Mouse (Mus musculus) forebrain, embryonic 11.5 days (tissue): ENCODE data around the gene Gm28048. TPM values are rescaled to one million over a fixed set of nuclear protein-coding genes. Genes with fewer than 3 reads are reported as not detected.

Experiments
- ATAC-seq: fragments of 200-750 bp; cut with Nextera tagmentation; replicated peaks from 2 replicates; pipeline ENCODE4 v1.8.0; 2017; ENCODE audit warnings: moderate TSS enrichment; ENCODE audit not compliant: low FRiP score
- DNase-seq: peaks from one replicate; pipeline ENCODE4 v3.0.0-alpha.2; 2017; ENCODE audit warnings: low spot score
- H3K27ac ChIP-seq: fragments of 300-500 bp; sonication (generic); 2 replicates; pipeline ENCODE4 v1.5.1; 2014; ENCODE audit warnings: low read depth, low read length
- H3K27me3 ChIP-seq: fragments of 300-500 bp; sonication (generic); 2 replicates; pipeline ENCODE4 v1.6.1; 2014; ENCODE audit warnings: mild to moderate bottlenecking, low read length, mixed read lengths; ENCODE audit not compliant: control insufficient read depth, insufficient read depth
- H3K36me3 ChIP-seq: fragments of 300-500 bp; sonication (generic); 2 replicates; pipeline ENCODE4 v1.6.1; 2014; ENCODE audit warnings: mild to moderate bottlenecking, low read length, moderate library complexity, mixed read lengths; ENCODE audit not compliant: control insufficient read depth, insufficient read depth
- H3K4me1 ChIP-seq: fragments of 300-500 bp; sonication (generic); replicated peaks from 2 replicates; pipeline ENCODE4 v1.6.1; 2014; ENCODE audit warnings: low read length, mixed read lengths; ENCODE audit not compliant: control insufficient read depth, insufficient read depth
- H3K4me2 ChIP-seq: fragments of 300-500 bp; sonication (generic); 2 replicates; pipeline ENCODE4 v1.6.1; 2014; ENCODE audit warnings: low read depth, mild to moderate bottlenecking, low read length, moderate library complexity, mixed read lengths; ENCODE audit not compliant: severe bottlenecking
- H3K4me3 ChIP-seq: fragments of 300-500 bp; sonication (generic); 2 replicates; pipeline ENCODE4 v1.5.1; 2014; ENCODE audit warnings: low read depth, low read length
- H3K9ac ChIP-seq: fragments of 300-500 bp; sonication (generic); 2 replicates; pipeline ENCODE4 v1.6.1; 2014; ENCODE audit warnings: low read length
- H3K9me3 ChIP-seq: fragments of 300-500 bp; sonication (generic); 2 replicates; pipeline ENCODE4 v1.6.1; 2016; ENCODE audit warnings: low read length, mixed read lengths; ENCODE audit not compliant: control insufficient read depth
- WGBS: fragments of 180-500 bp; shearing (Covaris S2); extraction: QIAGEN DNeasy Blood & Tissue Kit; methylation state at CpG from one replicate; pipeline ENCODE4 v1.1.7; 2014; 5-methylcytosine and 5-hydroxymethylcytosine counted together
- polyA plus RNA-seq: library from polyadenylated mRNA; unstranded; fragments of >200 nt; fragmentation: Nextera tagmentation; extraction: Ambion mirVana; gene quantifications from 2 replicates; pipeline ENCODE4 v1.2.1, GENCODE M21; 2014

Gm28048 gene
- 5.8 and 6.4 TPM in 2 replicates for polyA plus RNA-seq

DNA sequence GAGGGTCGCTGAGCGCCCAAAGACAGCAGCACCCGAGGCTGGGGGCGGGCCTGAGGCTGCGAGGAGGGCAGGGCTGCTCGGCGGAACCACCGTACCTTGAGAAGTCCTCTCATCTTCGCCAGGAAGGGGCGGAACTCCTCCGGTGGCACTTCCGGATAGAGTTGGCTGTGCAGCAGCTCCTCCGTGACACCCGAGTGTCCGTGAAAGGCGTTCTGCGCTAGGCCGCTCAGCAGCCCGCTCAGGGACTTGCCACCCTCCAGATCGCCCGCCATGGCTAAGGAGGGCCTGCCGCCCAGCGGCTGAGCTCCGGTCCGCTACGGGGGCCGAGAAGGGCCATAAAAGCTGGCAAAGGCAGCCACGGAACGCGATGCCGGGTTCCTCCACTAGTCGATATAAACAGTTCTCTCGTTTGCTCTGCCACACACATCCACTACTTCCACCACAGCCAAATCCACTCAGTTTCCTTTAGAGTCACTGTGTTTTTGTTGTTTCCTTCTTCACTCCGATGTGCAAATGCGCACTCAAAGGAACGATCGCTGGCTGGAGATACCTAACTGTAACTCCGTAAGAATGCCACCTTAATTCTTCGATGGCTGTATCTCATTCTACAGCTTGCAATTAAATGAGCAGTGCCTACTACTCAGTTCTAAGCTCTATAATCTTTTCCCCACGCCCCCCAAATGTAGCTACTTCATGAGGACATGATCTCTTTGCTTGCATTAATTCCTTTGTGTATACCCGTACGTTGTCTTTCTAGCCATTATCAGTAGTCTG is at the start of gene Gm28048, which contains the start of gene Commd1:
Gm28048 (minus strand) TSS at position 107 of the 774 bp plus-strand sequence.
Commd1 (minus strand) TSS at position 399 of the 774 bp plus-strand sequence.
- Histone ChIP-seq H3K36me3 (no peaks in the 10 kb centered on the region), H3K4me1 (0 out of 2 replicates have a peak, but pooled peaks cover 2% of the 10 kb centered on the region), H3K27me3 (no peaks in the 10 kb centered on the region), H3K9ac (peak within 1 kb of the TSS; percentile 74), H3K4me2 (peak within 1 kb of the TSS; percentile 58), H3K4me3 (peak within 1 kb of the TSS; percentile 67), H3K27ac (peak within 1 kb of the TSS; percentile 96), H3K9me3 (no peaks in the 10 kb centered on the region)
- DNase-seq (peak; percentile 97), ATAC-seq (peak; percentile 95)
- 3% methylated on average over 42 of the region's 42 CpGs for WGBS

DNA sequence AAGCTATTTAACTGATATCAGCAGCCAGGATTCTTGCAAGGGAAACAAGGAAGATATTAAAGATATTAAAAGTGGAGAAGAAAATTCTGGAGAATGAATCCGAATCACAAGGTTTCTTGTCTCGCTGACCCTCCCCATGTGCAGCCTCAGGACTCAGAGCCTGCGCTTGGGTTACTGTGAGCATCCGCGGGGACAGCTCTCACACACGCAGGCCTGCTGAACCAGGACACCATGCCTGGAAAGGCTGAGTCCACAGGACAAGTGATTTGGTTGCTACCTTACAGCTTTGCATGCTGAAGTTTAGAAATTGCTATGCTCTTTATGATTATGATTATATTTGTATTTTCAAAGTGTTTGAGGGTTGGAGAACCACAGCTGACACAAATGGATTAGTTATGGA is 47.5 kb upstream of the Gm28048 start:
- no peaks in the 10 kb centered on the region for H3K27me3 ChIP-seq
- WGBS: 83% methylated on average over 6 of the region's 6 CpGs
- H3K36me3 ChIP-seq: no peaks in the 10 kb centered on the region
- DNase-seq (no peak), ATAC-seq (no peak)
- no peak overlapping the region for H3K9ac ChIP-seq
- H3K9me3 ChIP-seq: no peaks in the 10 kb centered on the region
- H3K27ac ChIP-seq: no peak overlapping the region
- no peak overlapping the region for H3K4me3 ChIP-seq
- H3K4me1 ChIP-seq: no peaks in the 10 kb centered on the region
- no peak overlapping the region for H3K4me2 ChIP-seq

DNA sequence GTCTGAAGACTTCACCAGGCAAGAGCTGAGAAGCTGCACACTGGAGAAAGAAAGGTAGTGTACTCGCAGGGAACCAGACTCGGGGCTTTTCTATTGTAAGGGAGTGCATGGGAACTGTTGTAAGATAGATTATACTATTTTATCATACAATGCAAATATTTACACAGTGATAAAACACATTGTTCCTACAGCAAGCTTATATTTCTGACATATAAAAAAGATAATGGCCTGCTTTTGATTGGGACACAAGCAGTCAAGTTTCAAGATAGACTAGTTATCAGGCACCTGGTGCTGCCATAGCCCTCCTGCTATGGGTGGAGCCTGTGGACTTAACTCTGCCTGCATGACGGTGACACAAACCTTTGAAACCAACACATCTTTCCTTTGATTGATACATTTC is 47.1 kb upstream of the Gm28048 start:
- Histone ChIP-seq H3K27ac (no peak overlapping the region), H3K4me1 (no peaks in the 10 kb centered on the region), H3K4me3 (no peak overlapping the region), H3K27me3 (no peaks in the 10 kb centered on the region), H3K4me2 (no peak overlapping the region), H3K9me3 (no peaks in the 10 kb centered on the region), H3K9ac (no peak overlapping the region), H3K36me3 (no peaks in the 10 kb centered on the region)
- 70% methylated on average over 3 of the region's 3 CpGs for WGBS
- DNase-seq (no peak), ATAC-seq (no peak)

DNA sequence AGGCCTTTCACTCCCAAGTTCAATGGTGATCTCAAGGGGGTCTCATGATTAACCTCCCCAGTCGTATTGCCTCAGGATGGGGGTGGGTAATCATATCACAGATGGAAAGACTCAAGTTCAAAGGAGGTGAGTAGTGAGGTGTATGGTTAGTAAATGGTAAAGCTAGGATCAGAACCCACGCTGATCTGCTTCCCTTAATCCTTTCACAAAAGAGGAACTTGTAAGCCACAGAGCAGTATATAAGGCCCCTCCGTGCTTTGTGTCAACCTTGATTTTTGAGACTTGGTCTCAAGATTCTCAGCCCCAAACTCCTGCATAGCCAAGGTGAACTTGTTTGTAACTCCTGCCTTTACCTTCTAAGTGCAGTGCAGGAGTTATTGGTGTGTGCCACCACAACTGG is 42.3 kb upstream of the Gm28048 start:
- WGBS: 57% methylated on average over 3 of the region's 3 CpGs
- Histone ChIP-seq H3K9me3 (no peaks in the 10 kb centered on the region), H3K9ac (no peak overlapping the region), H3K27ac (no peak overlapping the region), H3K4me1 (no peaks in the 10 kb centered on the region), H3K36me3 (no peaks in the 10 kb centered on the region), H3K4me3 (no peak overlapping the region), H3K27me3 (no peaks in the 10 kb centered on the region), H3K4me2 (no peak overlapping the region)
- ATAC-seq (no peak), DNase-seq (no peak)

DNA sequence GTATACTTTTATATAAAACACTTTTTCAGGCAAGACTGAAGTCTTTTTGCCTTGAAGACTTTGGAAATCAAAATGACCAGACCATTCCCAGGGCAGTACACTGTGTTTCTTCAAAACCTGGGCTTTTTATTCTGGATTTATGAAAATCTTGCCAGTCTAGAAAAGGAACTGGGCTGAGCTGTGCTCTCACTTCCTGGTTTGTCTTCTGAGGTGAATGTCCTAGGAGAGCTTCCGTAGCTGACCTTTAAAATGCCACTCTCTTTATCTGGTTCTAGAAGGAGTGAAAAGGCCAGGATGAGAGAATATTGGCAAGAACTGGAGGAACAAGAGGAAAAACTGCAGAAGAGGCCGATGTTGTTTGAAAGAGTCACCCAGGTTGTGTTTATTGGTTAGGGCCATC is 41.3 kb upstream of the Gm28048 start:
- no peaks in the 10 kb centered on the region for H3K36me3 ChIP-seq
- H3K27me3 ChIP-seq: no peaks in the 10 kb centered on the region
- no peaks in the 10 kb centered on the region for H3K4me1 ChIP-seq
- H3K4me3 ChIP-seq: no peak overlapping the region
- H3K4me2 ChIP-seq: no peak overlapping the region
- ATAC-seq (no peak), DNase-seq (no peak)
- H3K27ac ChIP-seq: no peak overlapping the region
- no peak overlapping the region for H3K9ac ChIP-seq
- WGBS: 91% methylated on average over 2 of the region's 2 CpGs
- H3K9me3 ChIP-seq: no peaks in the 10 kb centered on the region

DNA sequence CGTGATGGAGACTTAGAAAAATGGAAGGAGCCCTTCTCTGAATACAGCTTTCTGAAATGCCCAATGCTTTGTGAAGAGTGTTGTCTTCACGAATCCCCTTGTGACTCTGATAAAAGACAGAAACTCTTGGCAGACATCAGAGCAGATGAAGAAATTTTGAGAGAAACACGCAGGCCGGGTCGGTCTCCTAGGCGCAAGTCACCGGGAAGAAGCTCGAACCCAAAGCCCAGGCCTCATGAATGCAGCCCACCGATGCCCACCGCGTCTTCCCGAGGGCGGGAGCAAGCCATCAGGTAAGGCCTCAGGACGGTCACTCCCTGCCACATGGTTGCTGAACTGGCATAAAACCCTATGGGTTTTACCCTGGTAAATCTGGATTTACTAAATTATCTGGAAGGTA is 39.0 kb upstream of the Gm28048 start:
- Histone ChIP-seq H3K4me1 (no peaks in the 10 kb centered on the region), H3K4me2 (no peak overlapping the region), H3K9ac (no peak overlapping the region), H3K36me3 (no peaks in the 10 kb centered on the region), H3K27ac (no peak overlapping the region), H3K4me3 (no peak overlapping the region), H3K9me3 (no peaks in the 10 kb centered on the region), H3K27me3 (no peaks in the 10 kb centered on the region)
- WGBS: 95% methylated on average over 14 of the region's 14 CpGs
- no peak for ATAC-seq
- no peak for DNase-seq

DNA sequence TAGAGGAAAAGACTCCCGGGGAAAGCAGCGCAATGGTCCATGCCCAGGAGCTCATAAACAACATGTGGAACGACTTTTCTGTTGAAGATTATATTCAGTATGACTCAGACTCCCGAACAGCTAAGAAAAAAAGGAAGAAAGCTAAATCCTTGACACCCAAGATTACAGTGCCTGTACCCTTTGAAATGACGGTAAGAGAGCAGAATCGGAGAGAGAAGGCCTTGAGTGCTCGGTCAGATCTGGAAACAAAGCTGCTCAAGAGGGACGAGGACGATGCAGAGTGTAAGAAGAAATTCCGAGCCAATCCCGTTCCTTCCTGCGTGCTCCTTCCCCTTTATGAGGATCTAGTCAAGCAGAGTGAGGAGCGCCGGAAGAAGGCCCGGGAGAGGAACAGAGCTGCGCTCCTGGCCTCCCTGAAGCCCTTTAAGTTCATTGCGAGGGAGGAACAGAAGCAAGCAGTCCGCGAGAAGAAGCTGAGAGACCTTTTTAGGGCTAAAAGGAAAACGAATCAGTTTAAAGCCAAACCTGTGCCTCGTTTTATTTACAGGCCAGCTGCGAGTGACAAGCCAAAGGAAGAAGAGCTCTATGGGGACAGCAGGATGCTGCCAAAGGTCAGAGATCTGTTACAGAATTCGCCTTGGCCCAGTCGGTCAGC is 38.4 kb upstream of the Gm28048 start:
- no peaks in the 10 kb centered on the region for H3K36me3 ChIP-seq
- H3K9ac ChIP-seq: no peak overlapping the region
- no peaks in the 10 kb centered on the region for H3K9me3 ChIP-seq
- ATAC-seq (no peak), DNase-seq (no peak)
- no peak overlapping the region for H3K4me3 ChIP-seq
- no peak overlapping the region for H3K4me2 ChIP-seq
- 72% methylated on average over 24 of the region's 24 CpGs for WGBS
- no peaks in the 10 kb centered on the region for H3K4me1 ChIP-seq
- H3K27ac ChIP-seq: no peak overlapping the region
- no peaks in the 10 kb centered on the region for H3K27me3 ChIP-seq

DNA sequence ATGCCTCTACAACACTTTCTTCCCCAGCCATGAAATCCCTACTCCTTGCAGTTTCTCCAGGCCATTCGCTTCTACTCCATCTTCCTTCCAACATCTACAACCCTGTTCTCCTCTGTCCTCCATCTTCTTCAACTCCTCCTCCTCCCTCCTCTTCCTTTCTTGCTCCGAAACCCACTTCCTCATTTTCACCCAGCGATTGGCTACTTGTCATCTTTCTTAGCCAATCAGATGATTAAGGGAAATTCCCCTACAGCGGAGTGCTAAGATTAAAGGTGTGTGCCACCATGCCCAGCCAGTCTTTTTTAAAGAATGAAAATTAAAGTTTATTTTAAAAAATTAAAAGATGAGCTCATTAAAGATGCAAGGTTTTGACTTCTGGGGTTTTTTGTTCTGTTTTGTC is 36.1 kb upstream of the Gm28048 start:
- Histone ChIP-seq H3K27ac (no peak overlapping the region), H3K9ac (no peak overlapping the region), H3K4me3 (no peak overlapping the region), H3K4me2 (no peak overlapping the region), H3K36me3 (no peaks in the 10 kb centered on the region), H3K9me3 (no peaks in the 10 kb centered on the region), H3K27me3 (no peaks in the 10 kb centered on the region), H3K4me1 (no peaks in the 10 kb centered on the region)
- 93% methylated on average over 4 of the region's 4 CpGs for WGBS
- DNase-seq (no peak), ATAC-seq (no peak)
